Mouse (Mus musculus) stomach, adult 2 months (tissue): ENCODE measurements around the gene Ldlrap1. TPM values are rescaled to one million over a fixed set of nuclear protein-coding genes. Genes with fewer than 3 reads are reported as not detected.

ENCODE experiments used
- polyA plus RNA-seq: library from polyadenylated mRNA; depleted of rRNA; stranded (reverse); fragments of >200 nt; gene quantifications from 2 replicates; pipeline ENCODE4 v1.2.3, GENCODE M21; 2012; rRNA removed

Ldlrap1 gene
- 5.3 and 6.1 TPM in 2 replicates for polyA plus RNA-seq

DNA sequence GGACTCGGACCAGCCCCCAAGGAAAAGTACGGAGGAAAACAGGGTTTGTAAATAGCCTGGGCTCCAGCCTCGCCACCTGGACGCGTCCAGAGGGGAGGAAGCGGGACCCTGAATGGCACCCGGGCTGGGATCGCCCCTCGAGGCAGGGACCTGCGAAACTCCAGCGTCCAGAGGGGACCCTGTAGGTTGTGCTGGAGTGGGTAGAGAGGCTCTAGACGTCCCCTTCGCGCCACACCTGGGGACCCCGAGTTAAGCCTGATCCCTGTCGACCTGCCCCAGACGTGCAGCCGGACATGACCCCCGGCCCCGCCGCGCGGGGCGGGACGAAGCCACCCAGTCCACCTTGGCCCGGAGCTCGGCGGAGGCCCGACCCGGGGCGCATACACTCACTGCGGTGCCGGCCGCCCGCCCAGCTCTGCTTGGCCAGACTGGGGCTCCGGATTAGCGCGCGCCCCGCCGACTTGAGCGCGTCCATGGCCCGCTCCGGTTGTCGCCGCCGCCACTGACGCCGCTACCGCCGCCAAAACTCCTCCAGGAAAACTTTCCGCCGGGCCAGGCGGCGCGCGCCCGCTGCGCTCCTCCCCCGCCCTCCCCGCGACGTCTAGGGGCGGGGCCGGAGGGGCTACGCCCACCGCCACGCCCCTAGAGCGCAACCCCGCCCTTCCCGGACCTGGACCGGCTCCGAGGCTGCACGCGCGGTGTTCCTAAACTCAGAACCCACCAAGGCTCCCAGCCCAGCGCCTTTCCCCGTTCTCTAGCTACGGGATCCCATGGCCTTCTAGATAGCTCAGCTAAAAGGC, at the start of gene Ldlrap1:
Ldlrap1 (minus strand) TSS at position 599 of the 800 bp plus-strand sequence.

DNA sequence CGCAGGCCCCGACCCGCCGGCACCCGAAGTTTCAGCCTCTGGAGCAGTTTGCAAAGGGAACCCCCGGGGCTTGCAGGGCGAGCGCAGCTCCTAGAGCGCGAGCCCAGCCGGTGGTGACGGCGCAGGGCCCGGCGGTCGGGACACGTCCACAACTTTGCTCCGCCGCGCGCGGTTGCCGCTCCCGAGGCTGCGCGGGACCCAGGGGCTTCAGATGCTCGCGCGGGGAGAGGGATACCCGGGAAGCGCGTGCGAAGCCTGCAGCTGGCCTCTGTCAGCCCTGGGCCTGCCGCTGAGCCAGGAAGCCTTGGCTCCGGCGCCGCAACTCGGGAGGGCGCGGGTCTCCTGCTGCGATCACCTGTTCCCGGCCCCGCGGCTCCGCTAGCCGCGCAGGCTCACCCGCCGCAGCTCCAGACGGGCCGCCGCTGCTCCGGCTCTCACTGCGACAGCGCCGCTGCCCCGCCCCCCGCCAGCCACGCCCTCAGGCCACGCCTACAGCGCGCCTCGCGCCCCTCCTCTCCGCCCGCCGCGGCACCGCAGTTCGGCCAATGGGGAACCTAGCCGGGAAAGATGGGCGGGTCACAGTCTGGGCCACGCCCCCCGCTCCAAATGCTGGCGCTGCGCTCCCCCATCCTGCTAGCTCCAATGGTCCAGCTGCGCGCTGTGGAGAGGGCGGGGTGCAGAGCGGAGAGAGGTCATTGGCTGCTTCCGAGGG, 63.8 kb downstream of the Ldlrap1 start, which contains the start of gene Man1c1:
Man1c1 (minus strand) TSS at position 456 of the 712 bp plus-strand sequence.

Other genes starting within 250 kb of the Ldlrap1 start
- 22.1 and 23.9 TPM in 2 replicates for gene Mtfr1l, start 232.6 kb downstream of the Ldlrap1 start, polyA plus RNA-seq
- 7.9 and 8.3 TPM in 2 replicates for gene Selenon, start 215.9 kb downstream of the Ldlrap1 start, polyA plus RNA-seq
- gene Man1c1, start 63.7 kb downstream of the Ldlrap1 start, polyA plus RNA-seq = 2.3 and 3.2 TPM in 2 replicates
- gene Maco1, start 85.3 kb upstream of the Ldlrap1 start, polyA plus RNA-seq = 3.1 and 5.1 TPM in 2 replicates
- 0.12 and 0.13 TPM in 2 replicates for gene Rhd, start 96.5 kb upstream of the Ldlrap1 start, polyA plus RNA-seq
- gene Tmem50a, start 147.0 kb upstream of the Ldlrap1 start, polyA plus RNA-seq = 31.5 and 36.9 TPM in 2 replicates
- 364 and 897 TPM in 2 replicates for gene Rsrp1, start 155.6 kb upstream of the Ldlrap1 start, polyA plus RNA-seq
- gene Syf2, start 162.9 kb upstream of the Ldlrap1 start, polyA plus RNA-seq = 4.2 and 4.4 TPM in 2 replicates